ENCODE assay signal across 8 mouse cellular contexts in genomic region chr17:24935666-24936065, GRCm38 (mm10). TPM values are rescaled to one million over a fixed set of nuclear protein-coding genes. Genes with fewer than 3 reads are reported as not detected.
A peak's percentile ranks its signal among the peaks of the same experiment; 100 is the strongest.
DNase-seq lines count a peak whose midpoint lies in the region; ATAC-seq and TF ChIP-seq lines count a peak whose summit lies in the region.

No protein-coding gene starts in this region.

- no peak for TF ChIP-seq CTCF in lung, embryonic 14.5 days (IDR thresholded peaks at IDR 0.05; ENCODE audit: low read depth)
- no peak for TF ChIP-seq CTCF in embryonic fibroblast, embryonic 13.5 days (IDR thresholded peaks at IDR 0.05; ENCODE audit: borderline replicate concordance, insufficient read depth, low read length)

- peak overlapping the region; percentile 72 for H3K4me2 ChIP-seq in lung, embryonic 14.5 days
- H3K4me2 ChIP-seq in neural tube, embryonic 15.5 days = peak overlapping the region; percentile 71

- no peak for DNase-seq in lung, embryonic 14.5 days
- no peak for DNase-seq in lung, adult 18-20 months
- no peak for DNase-seq in limb, embryonic 10.5 days (ENCODE audit: low spot score)
- DNase-seq in urinary bladder, postnatal 14 days (ENCODE audit: low spot score) = no peak
- no peak for DNase-seq in cerebellum, postnatal 10 days

- ATAC-seq in lung, embryonic 14.5 days (ENCODE audit: insufficient read depth) = no peak
- no peak for ATAC-seq in neural tube, embryonic 15.5 days (ENCODE audit: low FRiP score)
- ATAC-seq in megakaryocyte progenitor cell, adult 5-6 weeks (replicated peaks; ENCODE audit: poor library complexity) = no peak

- H3K4me1 ChIP-seq in lung, embryonic 14.5 days (ENCODE audit: insufficient read depth) = peaks cover 5% of the 10 kb centered on the region; the same call in 1 of the 2 replicates
- H3K4me1 ChIP-seq in embryonic fibroblast, embryonic 13.5 days (ENCODE audit: control insufficient read depth, insufficient read depth, low read length) = peaks cover 4% of the 10 kb centered on the region; the same call in 1 of the 2 replicates
- H3K4me1 ChIP-seq in limb, embryonic 10.5 days = peaks cover 16% of the 10 kb centered on the region
- H3K4me1 ChIP-seq in neural tube, embryonic 15.5 days = peaks cover 34% of the 10 kb centered on the region

- peak overlapping the region; percentile 97 for H3K4me3 ChIP-seq in lung, embryonic 14.5 days (ENCODE audit: low read depth, low read length)
- peak overlapping the region; percentile 90 for H3K4me3 ChIP-seq in embryonic fibroblast, embryonic 13.5 days (ENCODE audit: insufficient read depth, low read length)
- H3K4me3 ChIP-seq in limb, embryonic 10.5 days = peak overlapping the region; percentile 88
- peak overlapping the region; percentile 99 for H3K4me3 ChIP-seq in neural tube, embryonic 15.5 days (replicated peaks)

- H3K9me3 ChIP-seq in lung, embryonic 14.5 days (ENCODE audit: low read depth, low read length) = no peaks in the 10 kb centered on the region
- H3K9me3 ChIP-seq in limb, embryonic 10.5 days (replicated peaks) = no peaks in the 10 kb centered on the region
- no peaks in the 10 kb centered on the region for H3K9me3 ChIP-seq in neural tube, embryonic 15.5 days (replicated peaks)

- peak overlapping the region; percentile 86 for H3K9ac ChIP-seq in lung, embryonic 14.5 days
- peak overlapping the region; percentile 97 for H3K9ac ChIP-seq in neural tube, embryonic 15.5 days (replicated peaks)

- H3K36me3 ChIP-seq in lung, embryonic 14.5 days (ENCODE audit: insufficient read depth) = 0 out of 2 replicates have a peak, but pooled peaks cover 4% of the 10 kb centered on the region
- peaks cover 32% of the 10 kb centered on the region for H3K36me3 ChIP-seq in limb, embryonic 10.5 days
- peaks cover 14% of the 10 kb centered on the region; the same call in 1 of the 2 replicates for H3K36me3 ChIP-seq in neural tube, embryonic 15.5 days

- TF ChIP-seq POLR2A in embryonic fibroblast, embryonic 13.5 days (IDR thresholded peaks at IDR 0.05; ENCODE audit: low read depth, low read length) = no peak

- H3K27ac ChIP-seq in lung, embryonic 14.5 days (ENCODE audit: low read depth) = no peak overlapping the region
- H3K27ac ChIP-seq in embryonic fibroblast, embryonic 13.5 days (ENCODE audit: insufficient read depth, low read length) = no peak overlapping the region
- H3K27ac ChIP-seq in limb, embryonic 10.5 days = peak overlapping the region; percentile 34; the same call in 1 of the 2 replicates
- no peak overlapping the region for H3K27ac ChIP-seq in neural tube, embryonic 15.5 days (replicated peaks)

- no peaks in the 10 kb centered on the region for H3K27me3 ChIP-seq in lung, embryonic 14.5 days (ENCODE audit: insufficient read depth, low read length)
- no peaks in the 10 kb centered on the region for H3K27me3 ChIP-seq in limb, embryonic 10.5 days (ENCODE audit: low read depth, poor library complexity, severe bottlenecking)
- H3K27me3 ChIP-seq in neural tube, embryonic 15.5 days (replicated peaks) = no peaks in the 10 kb centered on the region

RNA-seq across cellular contexts. Expression of gene Mapk8ip3, which starts 1.1 kb away (rescaled TPM):
- 32.1 and 34.2 TPM in 2 replicates for polyA plus RNA-seq in lung, embryonic 14.5 days (2014; fragmentation: Nextera tagmentation; extraction: Ambion mirVana)
- 61.9 and 72.0 TPM in 2 replicates for polyA plus RNA-seq in embryonic fibroblast, embryonic 13.5 days (2011; ENCODE audit: insufficient read length, low read depth, missing spikeins)
- 32.1 and 39.3 TPM in 2 replicates for polyA plus RNA-seq in limb, embryonic 10.5 days (2016; fragmentation: Nextera tagmentation; extraction: Ambion mirVana)
- polyA plus RNA-seq in neural tube, embryonic 15.5 days (2015; fragmentation: Nextera tagmentation; extraction: Ambion mirVana) = 82.3 and 87.2 TPM in 2 replicates
- total RNA-seq in megakaryocyte progenitor cell, adult 5-6 weeks (2015) = 14.1 and 21.7 TPM in 2 replicates
- 25.2 and 29.3 TPM in 2 replicates for total RNA-seq in megakaryocyte progenitor cell, adult 5-6 weeks (2017)

RNA-seq across cellular contexts. Expression of gene Jpt2, which starts 24.8 kb away (rescaled TPM):
- 140 and 142 TPM in 2 replicates for polyA plus RNA-seq in lung, embryonic 14.5 days (2014; fragmentation: Nextera tagmentation; extraction: Ambion mirVana)
- 90.5 and 109 TPM in 2 replicates for polyA plus RNA-seq in embryonic fibroblast, embryonic 13.5 days (2011; ENCODE audit: insufficient read length, low read depth, missing spikeins)
- 369 and 370 TPM in 2 replicates for polyA plus RNA-seq in limb, embryonic 10.5 days (2016; fragmentation: Nextera tagmentation; extraction: Ambion mirVana)
- polyA plus RNA-seq in neural tube, embryonic 15.5 days (2015; fragmentation: Nextera tagmentation; extraction: Ambion mirVana) = 81.4 and 102 TPM in 2 replicates
- total RNA-seq in megakaryocyte progenitor cell, adult 5-6 weeks (2015) = 125 and 131 TPM in 2 replicates
- 114 and 116 TPM in 2 replicates for total RNA-seq in megakaryocyte progenitor cell, adult 5-6 weeks (2017)

RNA-seq across cellular contexts. Expression of gene Nme3, which starts 39.4 kb away (rescaled TPM):
- 65.1 and 77.1 TPM in 2 replicates for polyA plus RNA-seq in lung, embryonic 14.5 days (2014; fragmentation: Nextera tagmentation; extraction: Ambion mirVana)
- polyA plus RNA-seq in embryonic fibroblast, embryonic 13.5 days (2011; ENCODE audit: insufficient read length, low read depth, missing spikeins) = 2.7 and 4.7 TPM in 2 replicates
- 43.6 and 47.0 TPM in 2 replicates for polyA plus RNA-seq in limb, embryonic 10.5 days (2016; fragmentation: Nextera tagmentation; extraction: Ambion mirVana)
- polyA plus RNA-seq in neural tube, embryonic 15.5 days (2015; fragmentation: Nextera tagmentation; extraction: Ambion mirVana) = 92.9 and 105 TPM in 2 replicates
- 21.2 and 32.1 TPM in 2 replicates for total RNA-seq in megakaryocyte progenitor cell, adult 5-6 weeks (2015)
- 17.0 and 26.5 TPM in 2 replicates for total RNA-seq in megakaryocyte progenitor cell, adult 5-6 weeks (2017)

RNA-seq across cellular contexts. Expression of gene Mrps34, which starts 40.8 kb away (rescaled TPM):
- 92.1 and 93.7 TPM in 2 replicates for polyA plus RNA-seq in lung, embryonic 14.5 days (2014; fragmentation: Nextera tagmentation; extraction: Ambion mirVana)
- 25.5 and 28.7 TPM in 2 replicates for polyA plus RNA-seq in embryonic fibroblast, embryonic 13.5 days (2011; ENCODE audit: insufficient read length, low read depth, missing spikeins)
- polyA plus RNA-seq in limb, embryonic 10.5 days (2016; fragmentation: Nextera tagmentation; extraction: Ambion mirVana) = 104 and 105 TPM in 2 replicates
- polyA plus RNA-seq in neural tube, embryonic 15.5 days (2015; fragmentation: Nextera tagmentation; extraction: Ambion mirVana) = 89.0 and 89.5 TPM in 2 replicates
- total RNA-seq in megakaryocyte progenitor cell, adult 5-6 weeks (2015) = 54.2 and 59.2 TPM in 2 replicates
- 31.9 and 35.5 TPM in 2 replicates for total RNA-seq in megakaryocyte progenitor cell, adult 5-6 weeks (2017)

RNA-seq across cellular contexts. Expression of gene Eme2, which starts 40.8 kb away (rescaled TPM):
- 21.2 and 23.3 TPM in 2 replicates for polyA plus RNA-seq in lung, embryonic 14.5 days (2014; fragmentation: Nextera tagmentation; extraction: Ambion mirVana)
- polyA plus RNA-seq in embryonic fibroblast, embryonic 13.5 days (2011; ENCODE audit: insufficient read length, low read depth, missing spikeins) = 12.4 and 14.7 TPM in 2 replicates
- polyA plus RNA-seq in limb, embryonic 10.5 days (2016; fragmentation: Nextera tagmentation; extraction: Ambion mirVana) = 22.1 and 30.6 TPM in 2 replicates
- polyA plus RNA-seq in neural tube, embryonic 15.5 days (2015; fragmentation: Nextera tagmentation; extraction: Ambion mirVana) = 27.9 and 31.3 TPM in 2 replicates
- 3.2 and 6.9 TPM in 2 replicates for total RNA-seq in megakaryocyte progenitor cell, adult 5-6 weeks (2015)
- total RNA-seq in megakaryocyte progenitor cell, adult 5-6 weeks (2017) = 9.1 and 18.6 TPM in 2 replicates
